In the genomic region with DNA sequence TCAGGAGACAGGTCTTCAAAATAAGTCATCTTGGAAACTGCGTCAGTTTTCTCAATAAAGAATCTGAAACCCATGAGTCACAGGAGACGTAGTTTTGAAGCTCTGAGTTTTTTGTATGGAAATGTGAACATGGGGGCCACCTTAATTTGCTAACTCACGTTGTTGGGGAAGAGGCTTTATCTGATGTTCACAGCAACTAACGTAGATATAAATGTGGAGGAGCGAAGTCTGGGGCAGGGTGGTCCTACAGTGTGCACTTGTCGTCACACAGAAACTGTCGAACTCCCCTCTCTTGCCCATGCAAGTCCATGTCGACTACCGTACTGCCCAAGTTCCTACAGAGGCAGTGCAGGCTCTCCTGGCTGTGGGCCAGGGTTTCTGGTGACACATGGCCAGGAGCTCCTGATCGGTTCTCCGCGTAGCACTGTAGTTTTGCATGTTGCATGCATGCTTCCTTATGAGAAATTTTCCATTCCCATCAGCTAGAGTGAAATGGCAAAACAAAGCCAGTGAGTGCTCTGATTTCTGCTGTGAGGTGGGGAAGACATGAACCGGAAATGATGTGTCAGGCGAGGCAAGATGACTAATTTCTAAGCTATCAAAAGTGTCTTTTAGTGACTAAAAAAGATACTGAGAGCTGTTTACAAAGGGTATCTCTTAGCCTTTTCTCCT, we compare ENCODE assay signal across 10 mouse cellular contexts.
DNase-seq lines count a peak whose midpoint lies in the region; ATAC-seq and TF ChIP-seq lines count a peak whose summit lies in the region.
"Had no signal": no experiment of that assay in that cellular context is flagged by ENCODE, and none has a peak within 500 bp of the region (broad histone marks: within the 10 kb centered on the region; RNA-seq: fewer than 3 reads in every experiment).

No protein-coding gene starts in this region.

- 82% methylated on average over 14 of the region's 14 CpGs for WGBS in forebrain, embryonic 14.5 days
- WGBS in forebrain, postnatal 0 days = 79% methylated on average over 14 of the region's 14 CpGs

- H3K27me3 ChIP-seq in forebrain, embryonic 14.5 days (replicated peaks; ENCODE audit: control insufficient read depth, insufficient read depth, low read length) = no peaks in the 10 kb centered on the region
- no peaks in the 10 kb centered on the region for H3K27me3 ChIP-seq in forebrain, postnatal 0 days (ENCODE audit: insufficient read depth, low read length)
- H3K27me3 ChIP-seq: embryonic facial prominence, embryonic 13.5 days; limb, embryonic 15.5 days had no signal

- H3K27ac ChIP-seq in forebrain, embryonic 14.5 days (ENCODE audit: low read depth, low read length) = no peak overlapping the region
- H3K27ac ChIP-seq in forebrain, postnatal 0 days (ENCODE audit: low read depth, low read length) = no peak overlapping the region
- H3K27ac ChIP-seq: embryonic facial prominence, embryonic 13.5 days; limb, embryonic 15.5 days had no signal

- no peak for TF ChIP-seq CTCF in forebrain, postnatal 0 days (IDR thresholded peaks at IDR 0.05; ENCODE audit: low read depth)

- ATAC-seq in forebrain, embryonic 14.5 days = no peak
- ATAC-seq in forebrain, postnatal 0 days = no peak

- H3K4me3 ChIP-seq in forebrain, embryonic 14.5 days (ENCODE audit: low read depth, low read length) = no peak overlapping the region
- no peak overlapping the region for H3K4me3 ChIP-seq in forebrain, postnatal 0 days (ENCODE audit: low read depth, low read length)
- H3K4me3 ChIP-seq: embryonic facial prominence, embryonic 13.5 days; limb, embryonic 15.5 days had no signal

- 0 out of 2 replicates have a peak, but pooled peaks cover 3% of the 10 kb centered on the region for H3K36me3 ChIP-seq in forebrain, embryonic 14.5 days (ENCODE audit: control insufficient read depth, insufficient read depth, low read length)
- no peaks in the 10 kb centered on the region for H3K36me3 ChIP-seq in forebrain, postnatal 0 days (ENCODE audit: insufficient read depth)

- no peaks in the 10 kb centered on the region for H3K9me3 ChIP-seq in forebrain, embryonic 14.5 days (replicated peaks; ENCODE audit: control insufficient read depth, low read length)
- H3K9me3 ChIP-seq in forebrain, postnatal 0 days (ENCODE audit: low read length) = no peaks in the 10 kb centered on the region
- H3K9me3 ChIP-seq: embryonic facial prominence, embryonic 13.5 days; limb, embryonic 15.5 days had no signal

- H3K4me2 ChIP-seq in forebrain, embryonic 14.5 days (ENCODE audit: low read length) = no peak overlapping the region
- H3K4me2 ChIP-seq in forebrain, postnatal 0 days (ENCODE audit: low read depth) = no peak overlapping the region
- H3K4me2 ChIP-seq: embryonic facial prominence, embryonic 13.5 days; limb, embryonic 15.5 days had no signal

- H3K4me1 ChIP-seq in forebrain, embryonic 14.5 days (ENCODE audit: control insufficient read depth, insufficient read depth, low read length) = no peaks in the 10 kb centered on the region
- no peaks in the 10 kb centered on the region for H3K4me1 ChIP-seq in forebrain, postnatal 0 days (ENCODE audit: insufficient read depth)
- H3K4me1 ChIP-seq: limb, embryonic 15.5 days had no signal

- DNase-seq in forebrain, embryonic 14.5 days (ENCODE audit: low spot score) = peak; percentile 27
- DNase-seq in forebrain, postnatal 0 days = no peak
- peak; percentile 11 for DNase-seq in 416B (ENCODE audit: low read depth)
- peak; percentile 83 for DNase-seq in adrenal gland, postnatal 25 days
- peak; percentile 61 for DNase-seq in kidney, adult 18-20 months
- DNase-seq in right cerebral cortex, postnatal 14 days = peak; percentile 25
- DNase-seq in layer of hippocampus, postnatal 36 days = no peak
- no peak for DNase-seq in B cell, adult 2 months

- H3K9ac ChIP-seq in forebrain, embryonic 14.5 days (ENCODE audit: low read length) = no peak overlapping the region
- no peak overlapping the region for H3K9ac ChIP-seq in forebrain, postnatal 0 days
- H3K9ac ChIP-seq: embryonic facial prominence, embryonic 13.5 days; limb, embryonic 15.5 days had no signal

Comparison
In these comparisons a context has a peak if more than half of its experiments do, and no peak if none do; other contexts are left out.
1. DNase-seq: peak in forebrain, embryonic 14.5 days (single experiment), 416B (single experiment), adrenal gland, postnatal 25 days (single experiment), kidney, adult 18-20 months (single experiment) and right cerebral cortex, postnatal 14 days (single experiment); none in forebrain, postnatal 0 days (single experiment), layer of hippocampus, postnatal 36 days (0 of 2) and B cell, adult 2 months (0 of 2).